Mouse (Mus musculus) cerebellum, adult 9-10 months (tissue): ENCODE results near the gene Spock2.
A peak's percentile ranks its signal among the peaks of the same experiment; 100 is the strongest.

Experiments
- DNase-seq: peaks from one replicate; pipeline ENCODE4 v3.0.0; 2022

The Spock2 gene

GRCm38 (mm10) chr10:60106146-60106530 is at the start of gene Spock2:
Spock2 (plus strand) TSS chr10:60106219.
- DNase-seq: peak; percentile 85

DNA sequence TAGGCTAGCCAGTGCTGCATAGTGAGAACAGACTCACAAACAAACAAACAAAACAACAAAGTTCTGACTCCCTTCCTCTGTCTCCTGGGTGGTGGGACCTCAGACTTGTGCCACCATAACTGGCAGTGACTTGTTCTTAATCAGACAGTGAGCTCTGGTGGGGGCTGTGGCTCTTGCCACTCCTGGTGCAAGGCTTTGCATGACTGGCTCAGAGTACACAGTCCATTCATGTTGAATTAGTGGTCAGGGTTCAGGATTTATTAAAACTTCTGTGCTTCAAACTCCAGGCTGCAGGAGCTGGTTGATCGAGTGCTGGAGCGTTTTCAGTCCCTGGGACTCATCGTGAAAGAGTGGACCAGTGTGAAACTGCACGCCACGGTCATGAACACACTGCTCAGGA is 43.8 kb upstream of the Spock2 start:
- no peak for DNase-seq

DNA sequence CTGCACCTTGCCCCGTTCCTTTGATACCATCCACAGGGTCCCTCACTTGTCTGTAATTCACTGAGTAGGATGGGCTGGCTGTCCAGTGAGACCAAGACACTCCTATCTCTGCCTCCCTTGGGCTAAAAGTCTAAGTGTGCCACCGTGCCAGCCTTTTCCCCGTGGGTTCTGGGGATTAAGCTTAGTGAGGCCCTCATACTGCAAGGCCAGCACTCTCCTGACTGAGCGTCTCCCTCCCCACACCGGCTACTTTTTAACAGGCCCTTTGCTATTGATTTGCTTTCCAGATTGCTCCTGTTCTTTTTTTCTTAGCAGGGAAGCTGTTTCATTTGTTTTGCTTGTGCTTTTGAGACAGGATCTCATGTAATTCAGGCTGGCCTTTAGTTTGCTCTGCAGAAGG is 43.1 kb upstream of the Spock2 start:
- no peak for DNase-seq

- DNase-seq: peak; percentile 38
These were observed 39.5 kb upstream of the Spock2 start for GRCm38 (mm10) chr10:60066524-60066923.

- DNase-seq: no peak
These were observed 30.9 kb upstream of the Spock2 start for GRCm38 (mm10) chr10:60075159-60075558.

DNA sequence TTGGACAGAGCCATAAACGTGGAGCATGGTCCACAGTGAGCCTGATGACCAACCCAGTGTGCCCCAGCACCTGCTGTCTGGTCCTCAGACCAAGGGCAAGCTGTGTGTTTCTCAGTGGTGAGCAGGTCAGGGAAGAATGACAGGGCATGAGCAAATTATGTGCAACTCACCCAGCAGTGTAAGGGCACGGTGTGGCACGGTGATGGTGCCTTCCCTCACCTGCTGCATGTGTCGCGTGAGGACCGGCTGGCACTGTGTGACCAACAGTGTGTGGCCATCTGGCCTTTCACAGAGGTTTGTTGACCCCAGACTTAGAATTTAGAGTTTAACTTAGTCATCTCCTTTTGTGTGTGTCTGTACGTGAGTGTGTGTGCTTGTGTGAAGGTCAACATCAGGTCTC is 28.8 kb upstream of the Spock2 start:
- no peak for DNase-seq

- DNase-seq: no peak
These were observed 28.1 kb upstream of the Spock2 start for GRCm38 (mm10) chr10:60077736-60078560.

- DNase-seq: no peak
These were observed 27.5 kb upstream of the Spock2 start for GRCm38 (mm10) chr10:60078561-60078917.

GRCm38 (mm10) chr10:60080171-60080570 is 25.8 kb upstream of the Spock2 start:
- DNase-seq: no peak

DNA sequence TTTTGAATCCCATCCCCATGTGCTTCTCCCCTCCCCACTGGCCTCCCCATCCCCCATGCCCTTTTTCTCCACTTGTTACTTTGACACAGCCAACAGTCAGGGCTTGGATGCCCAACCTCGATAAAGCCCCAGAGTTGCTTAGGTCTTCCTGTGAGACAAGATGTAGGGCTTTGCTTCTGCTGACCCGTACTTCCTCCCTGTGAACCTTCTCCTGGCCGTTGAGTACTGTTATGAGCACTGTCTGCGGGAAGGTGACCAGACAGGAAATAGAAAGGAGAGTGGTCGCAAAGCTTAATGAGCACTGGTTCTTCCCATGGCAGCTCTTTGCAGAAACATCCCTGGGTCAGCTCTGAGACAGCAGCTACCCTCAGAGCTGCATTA is 25.4 kb upstream of the Spock2 start:
- no peak for DNase-seq

DNA sequence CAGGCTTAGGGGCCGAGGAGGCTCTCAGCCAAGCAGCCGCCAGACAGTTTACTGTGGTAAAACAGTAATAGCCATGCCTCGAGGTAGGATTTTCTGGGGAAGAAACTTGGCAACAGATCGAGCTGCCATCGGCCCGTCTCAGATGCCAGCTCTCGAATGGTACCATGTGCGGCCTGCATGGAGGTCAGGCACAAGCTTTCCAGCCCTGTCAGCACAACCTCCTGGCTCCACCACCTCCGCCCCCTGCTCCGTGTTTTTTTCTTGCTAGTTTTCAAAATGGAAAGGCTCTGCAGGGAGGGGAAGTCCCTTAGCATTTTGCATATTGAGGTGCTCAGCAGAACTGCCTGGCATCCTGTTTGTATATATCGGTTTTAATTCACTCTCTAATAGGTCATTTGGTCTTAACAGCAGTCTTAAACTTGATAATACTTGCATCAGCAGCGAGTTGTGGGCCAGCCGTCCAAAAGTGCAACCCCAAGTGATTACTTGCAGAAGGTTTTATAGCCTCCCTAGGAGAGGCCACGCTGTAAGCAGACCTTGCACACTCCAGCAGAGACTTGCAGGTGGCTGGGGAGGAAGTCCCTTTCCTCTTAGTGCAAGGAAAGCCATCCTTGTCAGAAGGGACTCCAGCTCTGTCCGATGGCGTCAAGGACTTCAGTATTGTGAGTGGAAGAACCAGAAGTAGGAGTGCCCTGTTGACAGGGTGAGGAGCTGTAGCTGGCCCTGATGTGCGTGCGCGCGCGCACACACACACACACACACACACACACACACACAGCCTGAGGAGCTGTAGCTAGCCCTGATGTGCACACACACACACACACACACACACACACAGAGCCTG is 24.8 kb upstream of the Spock2 start:
- peak; percentile 38 for DNase-seq

DNA sequence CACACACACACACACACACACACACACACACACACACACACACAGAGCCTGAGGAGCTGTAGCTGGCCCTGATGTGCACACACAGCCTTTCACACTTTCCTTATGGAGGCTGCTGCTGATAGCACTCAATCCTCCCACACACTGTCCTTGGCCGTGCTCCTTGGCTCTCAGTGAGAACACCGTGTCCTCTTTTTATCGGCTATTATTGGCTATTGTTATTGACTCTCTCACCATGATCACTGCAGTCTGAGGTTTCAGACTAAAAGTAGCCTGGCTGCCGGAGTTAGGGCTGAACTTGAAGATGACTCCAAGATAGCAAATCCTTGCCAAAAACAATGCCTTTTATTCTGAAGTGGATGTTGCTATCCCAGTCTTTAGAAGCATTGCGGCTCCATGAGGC is 24.1 kb upstream of the Spock2 start:
- DNase-seq: peak; percentile 49

DNA sequence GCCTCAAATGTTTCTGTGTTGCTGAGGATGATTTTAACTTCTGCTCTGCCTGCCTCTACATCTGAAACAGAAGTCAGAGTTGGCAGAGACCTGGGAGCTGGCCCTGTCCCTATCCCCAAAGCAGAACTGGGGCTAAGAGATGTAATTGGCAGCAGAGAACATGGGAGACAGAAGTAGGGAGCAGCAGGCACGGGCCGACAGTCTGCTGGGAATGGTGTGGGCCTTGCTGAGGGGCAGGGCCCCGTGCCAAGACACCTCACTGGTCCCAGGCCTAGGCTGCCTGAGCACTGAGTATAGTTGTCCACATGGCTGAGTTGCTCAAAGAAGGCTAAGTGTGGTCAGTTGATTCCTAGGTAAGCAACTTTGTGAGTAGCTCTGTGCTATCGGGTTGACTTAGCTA is 22.0 kb upstream of the Spock2 start:
- DNase-seq: peak; percentile 48

- DNase-seq: no peak
These were observed 13.7 kb upstream of the Spock2 start for GRCm38 (mm10) chr10:60092311-60092710.

- DNase-seq: no peak
These were observed 12.3 kb upstream of the Spock2 start for GRCm38 (mm10) chr10:60093751-60094150.

- no peak for DNase-seq
These were observed 10.5 kb upstream of the Spock2 start for GRCm38 (mm10) chr10:60095558-60095957.

DNA sequence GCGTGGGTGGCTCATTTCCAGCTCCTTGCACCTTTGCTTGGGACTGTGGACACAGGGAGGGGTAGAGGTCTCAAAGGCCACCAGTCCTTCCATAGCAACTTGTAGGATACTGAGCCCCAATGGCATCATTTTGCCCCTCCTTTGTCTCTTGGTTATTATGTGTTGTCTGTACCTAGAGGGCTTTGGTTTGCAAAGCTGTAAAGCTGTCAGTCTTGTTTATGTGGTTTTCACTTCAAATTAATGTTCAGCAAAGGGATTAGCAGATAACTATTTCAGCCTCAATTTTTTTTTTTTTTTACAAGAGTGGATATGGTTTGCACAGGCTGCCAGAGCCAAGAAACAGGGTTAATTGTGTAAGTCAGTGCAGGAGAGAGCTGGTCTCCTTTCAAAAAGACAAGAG is 9.7 kb upstream of the Spock2 start:
- no peak for DNase-seq

- no peak for DNase-seq
These were observed 8.9 kb upstream of the Spock2 start for GRCm38 (mm10) chr10:60097146-60097545.

GRCm38 (mm10) chr10:60097774-60098173 is 8.2 kb upstream of the Spock2 start:
- no peak for DNase-seq

DNA sequence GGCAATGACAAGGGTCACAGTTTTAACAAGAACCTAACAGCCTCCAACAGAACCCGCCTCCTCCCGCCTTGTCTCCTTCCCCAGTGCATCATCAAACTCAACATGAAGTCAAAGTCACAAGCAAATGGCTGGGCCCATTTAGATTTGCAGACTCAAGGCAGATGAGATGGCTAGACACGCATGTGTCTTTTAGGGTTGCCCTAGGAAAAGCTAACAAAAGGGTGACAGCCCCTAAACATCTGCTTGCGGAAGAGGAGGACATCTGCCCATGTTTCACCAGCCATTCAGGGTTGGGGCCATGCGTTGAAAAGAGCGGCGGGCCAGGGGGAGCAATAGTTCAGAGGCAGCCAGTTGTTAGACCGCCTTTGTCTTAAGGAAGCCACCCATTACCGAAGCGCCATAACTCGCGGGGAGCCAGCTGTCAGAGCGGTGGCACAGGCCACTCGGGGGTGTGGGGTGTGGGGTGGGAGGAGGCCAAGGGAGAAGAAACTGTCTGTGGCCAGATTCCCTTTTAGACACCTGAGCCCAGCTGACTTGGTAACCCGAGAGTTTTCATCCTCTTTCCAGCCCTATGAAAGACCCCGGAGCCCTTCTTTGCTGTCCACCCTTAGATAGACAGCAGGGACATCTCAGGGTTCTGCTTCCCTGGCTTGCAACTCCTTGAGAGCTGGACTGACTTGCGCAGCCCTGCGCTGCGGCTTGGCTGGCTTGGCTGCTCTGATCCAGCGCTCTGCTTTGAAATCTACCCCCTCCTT is 451 bp upstream of the Spock2 start:
- DNase-seq: peak; percentile 49

DNA sequence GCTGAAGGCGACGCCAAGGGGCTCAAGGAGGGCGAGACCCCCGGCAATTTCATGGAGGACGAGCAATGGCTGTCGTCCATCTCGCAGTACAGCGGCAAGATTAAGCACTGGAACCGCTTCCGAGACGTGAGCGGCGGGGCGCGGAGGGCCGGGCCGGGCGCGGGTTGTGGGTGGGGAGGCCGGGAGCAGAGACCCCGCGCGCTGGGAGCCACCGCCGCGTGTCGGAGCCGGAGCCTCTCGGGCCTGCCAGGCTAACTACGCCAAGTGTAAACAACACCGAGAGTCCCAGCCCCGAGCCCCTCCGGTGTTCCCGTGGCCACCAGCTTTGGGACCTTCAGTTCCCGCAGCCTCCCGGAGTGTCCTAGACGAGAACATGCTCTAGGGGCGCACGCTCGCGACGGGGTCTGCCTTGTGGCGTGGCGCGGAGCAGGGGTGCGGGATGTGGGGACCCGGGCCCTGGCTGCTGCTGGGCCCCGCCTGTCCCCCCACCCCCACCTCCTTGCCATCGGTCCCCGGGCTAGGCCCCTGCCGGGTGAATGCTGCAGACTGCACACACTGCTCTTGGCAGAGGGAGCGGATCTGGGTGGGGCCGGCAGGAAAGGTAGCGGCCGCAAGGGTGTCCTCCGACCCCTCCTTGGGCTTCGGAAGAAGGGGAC is 640 bp downstream of the Spock2 start:
- peak; percentile 69 for DNase-seq

DNA sequence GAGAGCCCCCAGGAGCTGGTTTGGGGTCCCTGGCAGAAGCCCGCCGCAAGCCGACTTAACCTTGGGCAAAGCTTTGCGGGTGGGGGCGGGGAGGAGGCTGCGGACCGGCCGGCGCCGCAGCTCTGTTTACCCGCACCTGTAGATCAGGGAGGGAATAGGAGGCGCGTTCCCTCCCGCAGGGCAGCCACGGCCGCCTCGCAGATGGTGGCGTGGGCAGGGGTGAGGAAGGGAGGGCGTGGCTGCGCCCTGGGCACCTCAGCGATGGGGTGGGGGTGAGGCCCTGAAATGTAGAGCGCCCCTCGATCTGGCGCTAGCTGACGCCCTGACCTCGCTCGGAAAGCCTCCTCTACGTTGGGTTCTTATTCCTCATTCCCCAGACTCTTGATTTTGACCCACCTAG is 1.4 kb downstream of the Spock2 start:
- peak; percentile 77 for DNase-seq
